Mouse (Mus musculus) limb, embryonic 11.5 days (tissue): ENCODE measurements around the gene Efna3. TPM values are rescaled to one million over a fixed set of nuclear protein-coding genes. Genes with fewer than 3 reads are reported as not detected.

Experiments
- ATAC-seq: fragments of 200-750 bp; cut with Nextera tagmentation; 2 replicates; pipeline ENCODE4 v1.8.0; 2017; ENCODE audit warnings: low read depth; ENCODE audit not compliant: insufficient number of reproducible peaks, low FRiP score, low TSS enrichment
- DNase-seq: peaks from one replicate; pipeline ENCODE4 v3.0.0-alpha.2; 2015; ENCODE audit warnings: low spot score
- H3K27ac ChIP-seq: fragments of 300-500 bp; sonication (generic); replicated peaks from 2 replicates; pipeline ENCODE4 v1.5.1; 2014; ENCODE audit warnings: low read depth, mild to moderate bottlenecking, low read length
- H3K27me3 ChIP-seq: fragments of 300-500 bp; sonication (generic); 2 replicates; pipeline ENCODE4 v1.6.1; 2014; ENCODE audit warnings: mild to moderate bottlenecking, low read length, mixed read lengths; ENCODE audit not compliant: control insufficient read depth, insufficient read depth
- H3K36me3 ChIP-seq: fragments of 300-500 bp; sonication (generic); 2 replicates; pipeline ENCODE4 v1.6.1; 2014; ENCODE audit warnings: mild to moderate bottlenecking, low read length, moderate library complexity, mixed read lengths; ENCODE audit not compliant: control insufficient read depth, insufficient read depth
- H3K4me1 ChIP-seq: fragments of 300-500 bp; sonication (generic); 2 replicates; pipeline ENCODE4 v1.6.1; 2014; ENCODE audit warnings: low read length, mixed read lengths; ENCODE audit not compliant: control insufficient read depth, insufficient read depth
- H3K4me2 ChIP-seq: fragments of 300-500 bp; sonication (generic); 2 replicates; pipeline ENCODE4 v1.6.1; 2014; ENCODE audit warnings: low read depth, mild to moderate bottlenecking, moderate library complexity; ENCODE audit not compliant: severe bottlenecking
- H3K4me3 ChIP-seq: fragments of 300-500 bp; sonication (generic); 2 replicates; pipeline ENCODE4 v1.5.1; 2014; ENCODE audit warnings: low read depth, low read length
- H3K9ac ChIP-seq: fragments of 300-500 bp; sonication (generic); 2 replicates; pipeline ENCODE4 v1.6.1; 2014; ENCODE audit warnings: mild to moderate bottlenecking, low read length
- H3K9me3 ChIP-seq: fragments of 300-500 bp; sonication (generic); 2 replicates; pipeline ENCODE4 v1.6.1; 2016; ENCODE audit warnings: low read length; ENCODE audit not compliant: control insufficient read depth
- WGBS: fragments of 180-500 bp; shearing (Covaris S2); extraction: QIAGEN DNeasy Blood & Tissue Kit; methylation state at CpG from one replicate; pipeline ENCODE4 v1.1.7; 2014; 5-methylcytosine and 5-hydroxymethylcytosine counted together
- polyA plus RNA-seq: library from polyadenylated mRNA; unstranded; fragments of >200 nt; fragmentation: Nextera tagmentation; extraction: Ambion mirVana; gene quantifications from 2 replicates; pipeline ENCODE4 v1.2.1, GENCODE M21; 2014

Efna3 gene
- polyA plus RNA-seq, 1 experiment from 2014 or later: 19.3 TPM

- Histone ChIP-seq H3K36me3 (no peaks in the 10 kb centered on the region), H3K4me2 (no peak overlapping the region), H3K27me3 (no peaks in the 10 kb centered on the region), H3K4me3 (no peak overlapping the region), H3K9ac (no peak overlapping the region), H3K27ac (no peak overlapping the region), H3K4me1 (no peaks in the 10 kb centered on the region), H3K9me3 (no peaks in the 10 kb centered on the region)
- DNase-seq (no peak), ATAC-seq (no peak)
- WGBS: 92% methylated on average over 11 of the region's 11 CpGs
These were observed 29.4 kb downstream of the Efna3 start for GRCm38 (mm10) chr3:89293247-89293918.

- no peak for DNase-seq
- ATAC-seq: no peak
- Histone ChIP-seq H3K36me3 (no peaks in the 10 kb centered on the region), H3K27ac (no peak overlapping the region), H3K9me3 (no peaks in the 10 kb centered on the region), H3K4me3 (no peak overlapping the region), H3K4me1 (no peaks in the 10 kb centered on the region), H3K4me2 (no peak overlapping the region), H3K27me3 (no peaks in the 10 kb centered on the region), H3K9ac (no peak overlapping the region)
- 76% methylated on average over 5 of the region's 5 CpGs for WGBS
These were observed 30.5 kb downstream of the Efna3 start for GRCm38 (mm10) chr3:89292303-89292702.

GRCm38 (mm10) chr3:89291874-89292273, 30.9 kb downstream of the Efna3 start:
- 70% methylated on average over 10 of the region's 10 CpGs for WGBS
- no peak overlapping the region for H3K27ac ChIP-seq
- no peaks in the 10 kb centered on the region for H3K36me3 ChIP-seq
- H3K4me1 ChIP-seq: no peaks in the 10 kb centered on the region; the same call in 1 of the 2 replicates
- no peaks in the 10 kb centered on the region for H3K27me3 ChIP-seq
- no peaks in the 10 kb centered on the region for H3K9me3 ChIP-seq
- no peak overlapping the region for H3K4me2 ChIP-seq
- no peak for ATAC-seq
- no peak for DNase-seq
- no peak overlapping the region for H3K9ac ChIP-seq
- H3K4me3 ChIP-seq: no peak overlapping the region

DNA sequence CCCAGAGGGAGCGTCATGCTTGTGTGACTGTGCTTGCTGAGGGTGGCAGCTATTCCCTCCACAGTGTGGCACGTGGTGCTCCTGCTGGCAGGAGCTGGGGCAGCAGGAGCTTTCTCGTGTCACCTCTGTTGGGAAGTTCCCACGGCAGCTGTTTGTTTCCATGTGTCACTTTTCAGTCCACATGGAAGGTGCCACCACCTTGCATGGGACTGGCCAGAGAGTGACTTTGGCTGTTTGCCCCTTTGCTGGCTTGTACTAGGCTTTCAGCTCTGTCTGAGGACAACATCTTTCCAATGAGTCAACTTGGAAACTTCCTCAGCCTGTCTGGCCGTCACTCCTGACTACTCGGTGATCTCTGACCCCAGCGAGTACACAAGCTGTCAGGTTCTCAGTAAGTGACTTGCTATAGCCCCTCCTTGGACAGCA, 34.2 kb downstream of the Efna3 start:
- Histone ChIP-seq H3K4me3 (no peak overlapping the region), H3K27me3 (no peaks in the 10 kb centered on the region), H3K9ac (no peak overlapping the region; the same call in 1 of the 2 replicates), H3K27ac (no peak overlapping the region), H3K36me3 (no peaks in the 10 kb centered on the region), H3K9me3 (no peaks in the 10 kb centered on the region), H3K4me1 (no peaks in the 10 kb centered on the region; the same call in 1 of the 2 replicates), H3K4me2 (no peak overlapping the region)
- DNase-seq (no peak), ATAC-seq (no peak)
- 42% methylated on average over 7 of the region's 7 CpGs for WGBS

GRCm38 (mm10) chr3:89287286-89287685, 35.5 kb downstream of the Efna3 start:
- no peak for ATAC-seq

DNA sequence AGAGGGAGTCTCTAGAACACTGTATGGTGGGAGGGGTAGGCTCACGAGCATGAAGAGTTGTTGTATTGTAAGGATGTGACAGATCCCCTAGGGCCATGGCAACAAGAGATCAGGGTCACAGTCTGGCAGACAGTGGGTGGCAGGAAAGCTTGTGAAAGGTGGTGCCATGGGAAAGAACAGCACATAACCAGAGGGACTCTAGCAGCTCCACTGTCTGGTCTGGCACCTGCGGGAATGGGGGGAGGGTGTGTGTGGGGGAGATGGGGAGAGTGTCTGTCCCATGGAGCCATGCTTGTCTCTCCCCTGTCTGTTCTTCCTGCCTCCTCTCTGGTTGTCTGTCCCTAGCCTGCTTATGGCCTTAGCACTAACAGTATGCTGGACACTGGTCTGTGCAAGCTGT, 37.2 kb downstream of the Efna3 start:
- Histone ChIP-seq H3K27ac (no peak overlapping the region), H3K4me3 (no peak overlapping the region), H3K36me3 (no peaks in the 10 kb centered on the region), H3K27me3 (0 out of 2 replicates have a peak, but pooled peaks cover 2% of the 10 kb centered on the region), H3K9ac (no peak overlapping the region), H3K4me2 (no peak overlapping the region), H3K4me1 (peaks cover 7% of the 10 kb centered on the region), H3K9me3 (no peaks in the 10 kb centered on the region)
- ATAC-seq (no peak), DNase-seq (no peak)
- WGBS: 44% methylated on average over 2 of the region's 2 CpGs

More at GRCm38 (mm10) chr3:89287286-89287685, 35.5 kb downstream of the Efna3 start:
- Histone ChIP-seq H3K27ac (no peak overlapping the region), H3K36me3 (no peaks in the 10 kb centered on the region), H3K9me3 (no peaks in the 10 kb centered on the region), H3K4me1 (no peaks in the 10 kb centered on the region; the same call in 1 of the 2 replicates), H3K4me2 (no peak overlapping the region), H3K4me3 (no peak overlapping the region), H3K27me3 (no peaks in the 10 kb centered on the region), H3K9ac (no peak overlapping the region)
- DNase-seq: no peak
- WGBS: 52% methylated on average over 5 of the region's 5 CpGs

GRCm38 (mm10) chr3:89284261-89284660, 38.5 kb downstream of the Efna3 start:
- Histone ChIP-seq H3K36me3 (no peaks in the 10 kb centered on the region), H3K9me3 (no peaks in the 10 kb centered on the region), H3K9ac (no peak overlapping the region), H3K27ac (no peak overlapping the region), H3K4me3 (no peak overlapping the region), H3K4me2 (no peak overlapping the region), H3K4me1 (peaks cover 16% of the 10 kb centered on the region), H3K27me3 (0 out of 2 replicates have a peak, but pooled peaks cover 6% of the 10 kb centered on the region)
- ATAC-seq (no peak), DNase-seq (no peak)
- 90% methylated on average over 3 of the region's 3 CpGs for WGBS

DNA sequence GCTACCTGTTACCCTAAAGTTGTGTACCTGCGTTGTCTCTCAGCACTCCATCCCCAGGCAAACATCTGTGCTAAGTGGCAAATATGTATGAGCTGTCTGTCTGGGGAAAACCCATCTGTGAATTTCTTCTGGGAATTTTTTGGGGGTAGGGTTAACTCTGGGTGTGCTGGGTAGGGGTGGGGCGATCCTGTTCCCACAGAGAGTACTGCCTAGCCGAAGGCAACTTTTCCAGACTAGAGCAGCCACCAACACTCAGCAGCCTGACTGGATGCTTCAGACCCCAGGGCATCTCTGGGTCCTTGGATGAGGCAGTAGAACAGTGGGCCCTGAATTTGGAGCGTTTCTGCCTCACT, 40.5 kb downstream of the Efna3 start:
- H3K27ac ChIP-seq: no peak overlapping the region
- no peaks in the 10 kb centered on the region for H3K9me3 ChIP-seq
- no peak overlapping the region for H3K9ac ChIP-seq
- peaks cover 35% of the 10 kb centered on the region for H3K4me1 ChIP-seq
- 0 out of 2 replicates have a peak, but pooled peaks cover 6% of the 10 kb centered on the region for H3K27me3 ChIP-seq
- H3K36me3 ChIP-seq: no peaks in the 10 kb centered on the region
- no peak for DNase-seq
- 25% methylated on average over 4 of the region's 4 CpGs for WGBS
- H3K4me2 ChIP-seq: peak overlapping the region; percentile 95; the same call in 1 of the 2 replicates
- H3K4me3 ChIP-seq: no peak overlapping the region
- no peak for ATAC-seq
